Mouse (Mus musculus) CD4-positive, CD25-positive, alpha-beta regulatory T cell (primary cell): ENCODE measurements around the gene Cables2. TPM values are rescaled to one million over a fixed set of nuclear protein-coding genes. Genes with fewer than 3 reads are reported as not detected.

Experiments
- polyA plus RNA-seq: library from polyadenylated mRNA; unstranded; fragments of 100-300 nt; shearing (Covaris generic); gene quantifications from one replicate; pipeline ENCODE4 v1.2.1, GENCODE M21; 2017

The Cables2 gene
- 58.6 TPM for polyA plus RNA-seq

GRCm38 (mm10) chr2:180273394-180274244 is at the start of gene Cables2:
Gene Cables2 (minus strand): TSS chr2:180273496.

GRCm38 (mm10) chr2:180289440-180290108 is 16.3 kb upstream of the Cables2 start, which contains the start of gene Rbbp8nl:
Gene Rbbp8nl (minus strand): TSS chr2:180289879.

GRCm38 (mm10) chr2:180257001-180257521 is 16.2 kb downstream of the Cables2 start, which contains the start of gene Rps21:
Gene Rps21 (plus strand): TSS chr2:180257377.

GRCm38 (mm10) chr2:180225762-180226378 is 47.4 kb downstream of the Cables2 start, which contains the start of gene Lama5:
Gene Lama5 (minus strand): TSS chr2:180225859.

Other genes with a start within 250 kb of the Cables2 start
- gene Lsm14b, start 248.5 kb downstream of the Cables2 start, polyA plus RNA-seq, result 18.4 TPM
- gene Psma7, start 231.1 kb downstream of the Cables2 start, polyA plus RNA-seq, result 427 TPM
- 4.2 TPM for gene Ss18l1, start 231.0 kb downstream of the Cables2 start, polyA plus RNA-seq
- gene Mtg2, start 202.9 kb downstream of the Cables2 start, polyA plus RNA-seq, result 59.0 TPM
- gene Hrh3, start 169.0 kb downstream of the Cables2 start, polyA plus RNA-seq, result not detected
- 48.9 TPM for gene Osbpl2, start 154.2 kb downstream of the Cables2 start, polyA plus RNA-seq
- 155 TPM for gene Adrm1, start 102.0 kb downstream of the Cables2 start, polyA plus RNA-seq
- gene Lama5, start 47.6 kb downstream of the Cables2 start, polyA plus RNA-seq, result 0.54 TPM
- gene Rps21, start 16.1 kb downstream of the Cables2 start, polyA plus RNA-seq, result 535 TPM
- 0.07 TPM for gene Rbbp8nl, start 16.4 kb upstream of the Cables2 start, polyA plus RNA-seq
- not detected for gene Gata5, start 61.2 kb upstream of the Cables2 start, polyA plus RNA-seq
- gene Slco4a1, start 182.7 kb upstream of the Cables2 start, polyA plus RNA-seq, result 0.81 TPM
- gene Ntsr1, start 226.5 kb upstream of the Cables2 start, polyA plus RNA-seq, result not detected